Mouse (Mus musculus) B cell, adult 2 months (primary cell): Measurements from ENCODE around the gene Hils1.
"Not testable (repeated sequence)": the region's sequence is repeated elsewhere in the genome, so short reads cannot be mapped to it uniquely, and the experiment has no call there.

Experiments
- DNase-seq, 2 experiments: peaks; one replicate each; pipeline ENCODE4 v3.0.0; 2022

The Hils1 gene

DNA sequence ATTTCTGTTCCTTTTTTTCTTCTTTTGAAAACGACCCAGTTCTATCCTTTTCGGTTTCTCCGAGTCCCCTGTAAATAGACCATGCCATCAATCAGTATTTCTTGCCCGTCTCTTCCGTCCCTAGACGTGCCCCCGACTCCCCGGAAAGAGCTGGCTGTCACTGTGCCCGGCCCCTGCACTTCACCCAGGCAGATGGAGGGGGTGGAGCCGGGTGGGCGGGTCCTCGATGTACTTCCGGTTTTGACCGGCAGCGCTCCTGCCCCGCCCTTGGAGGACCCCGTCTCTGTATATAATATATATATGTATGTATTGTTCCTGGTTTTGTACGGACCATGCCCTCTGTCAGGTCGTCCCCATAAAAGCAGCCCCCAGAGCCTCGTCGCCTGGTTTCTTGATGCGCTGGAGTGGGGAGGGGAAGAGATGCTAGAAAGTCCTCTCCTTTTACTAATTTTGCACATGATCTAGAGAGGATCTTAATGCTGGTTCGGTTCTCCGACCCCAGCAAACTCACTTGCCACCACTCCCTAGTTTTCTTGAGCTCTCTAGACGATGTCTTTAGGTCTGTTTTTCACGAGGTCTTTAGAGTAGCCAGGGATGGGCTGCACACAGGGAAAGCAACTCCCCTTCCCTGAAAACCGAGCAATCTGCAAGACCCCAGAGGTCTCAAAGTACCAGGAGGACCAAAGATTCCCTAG, 39.3 kb downstream of the Hils1 start:
- DNase-seq, result peak; percentile 81 to 83

DNA sequence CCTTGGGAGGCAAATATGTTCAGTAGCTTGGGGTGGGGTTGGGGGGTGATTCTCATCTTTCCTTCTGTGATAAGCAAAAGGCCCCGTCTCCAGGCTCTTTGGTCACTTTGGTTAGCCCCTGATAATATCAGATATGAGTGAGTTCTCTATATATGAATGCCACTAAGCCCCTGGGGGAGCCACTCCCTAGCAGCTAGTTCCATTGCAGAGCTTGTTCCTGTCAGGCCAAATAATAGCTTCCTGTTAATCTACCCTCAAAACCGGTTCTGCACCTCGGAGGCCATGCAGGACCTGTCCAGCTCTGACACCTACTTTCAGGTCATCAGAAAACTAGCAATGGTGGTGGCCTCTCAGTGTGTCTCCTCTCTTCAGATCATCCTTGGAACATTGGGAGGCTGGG, 40.0 kb downstream of the Hils1 start:
- DNase-seq, result no peak

DNA sequence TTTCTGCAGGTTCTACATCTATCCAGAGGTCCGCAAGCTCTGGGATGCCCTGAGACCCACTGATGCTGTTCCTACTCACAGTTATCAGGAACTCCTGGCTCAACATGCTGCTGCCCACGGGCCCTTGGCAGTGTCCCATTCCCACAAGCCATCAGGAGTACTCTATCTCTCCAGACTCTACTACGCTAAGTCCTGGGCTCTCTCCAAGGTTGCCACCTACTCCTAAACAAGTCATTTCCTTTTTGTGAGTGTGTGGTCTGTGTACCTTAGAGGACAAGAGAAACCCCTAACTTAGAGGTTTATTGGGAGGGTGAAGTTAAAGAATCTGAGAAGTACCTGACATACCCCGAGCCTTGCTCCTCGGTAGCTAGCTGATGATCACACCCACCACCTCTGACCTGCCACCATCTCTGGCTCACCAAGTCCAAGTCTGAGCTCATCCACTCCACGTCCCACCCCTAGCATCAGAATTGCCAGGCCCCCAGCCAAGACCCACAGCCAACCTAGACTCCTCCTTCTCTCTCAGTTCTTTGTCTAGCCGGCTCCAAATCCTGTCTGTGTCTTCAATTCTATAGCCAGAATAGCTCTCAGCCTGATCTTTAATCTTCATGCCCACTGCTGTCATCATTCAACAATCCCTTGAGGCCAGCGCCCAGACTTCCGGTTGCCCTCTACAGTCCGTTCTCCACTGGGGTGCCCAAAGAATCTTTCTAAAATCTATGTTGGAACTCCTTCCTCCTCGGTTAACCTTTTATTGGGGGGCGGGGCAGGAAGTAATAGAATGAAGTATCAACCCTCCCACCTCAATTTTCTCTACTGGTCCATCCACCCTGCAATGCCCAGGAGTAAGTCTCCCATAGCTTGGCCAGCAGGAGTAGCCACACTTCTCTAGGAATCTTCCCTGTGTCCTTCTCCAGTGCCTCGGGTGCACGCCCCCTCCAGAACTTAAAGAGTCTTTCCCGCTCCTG, 41.6 kb downstream of the Hils1 start:
- peak in 1 of 2 experiments; percentile 23 for DNase-seq

DNA sequence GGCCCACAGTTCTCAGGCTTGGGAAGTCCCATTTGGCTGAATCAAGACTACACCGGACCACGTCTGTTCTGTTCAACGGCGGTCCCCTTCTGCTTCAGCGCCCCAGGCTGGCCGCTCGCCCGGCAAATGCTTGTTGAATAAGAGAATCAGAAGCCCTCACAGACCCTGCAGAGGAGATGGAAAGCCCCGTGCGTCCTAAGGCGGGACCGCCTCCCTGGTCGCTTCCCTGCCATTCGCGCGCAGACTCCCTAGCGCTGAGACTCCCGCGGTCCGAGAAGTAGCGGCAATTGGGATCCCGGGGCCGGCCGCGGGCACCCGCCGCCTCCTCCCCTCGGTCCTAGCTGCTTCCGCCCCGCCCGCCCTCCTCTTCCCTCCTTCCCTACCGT, 42.2 kb downstream of the Hils1 start, which contains the start of gene Samd14:
TSS of gene Samd14 (plus strand) at position 251 of the 386 bp plus-strand sequence.
- peak; percentile 29 to 31 for DNase-seq

DNA sequence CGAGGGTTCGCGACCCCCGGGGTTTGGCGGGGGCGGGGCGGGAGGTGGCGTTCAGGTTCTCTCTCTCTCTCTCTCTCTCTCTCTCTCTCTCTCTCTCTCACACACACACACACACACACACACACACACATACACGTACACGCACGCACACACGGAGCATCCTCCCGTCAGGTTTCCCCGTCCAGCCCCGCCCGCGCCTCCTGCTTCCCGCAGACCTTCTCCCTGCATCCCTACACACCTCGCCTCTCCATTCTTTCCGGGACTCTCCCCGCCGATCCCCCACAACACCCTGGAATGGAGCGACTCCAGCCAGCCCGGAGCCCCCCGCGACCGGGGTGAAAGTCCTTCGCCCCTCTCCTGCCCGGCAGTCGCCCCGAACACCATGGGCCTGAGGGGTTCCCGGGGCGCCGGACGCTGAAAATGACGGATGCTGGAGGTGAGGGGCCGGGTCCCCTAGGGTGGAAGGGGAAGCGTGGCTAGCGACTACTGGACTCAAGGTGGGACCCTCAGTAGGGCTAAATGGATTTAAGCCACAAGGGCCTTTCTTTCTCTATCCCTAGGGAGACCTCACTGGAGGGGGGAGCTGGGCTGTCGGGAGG, 42.8 kb downstream of the Hils1 start:
- no peak for DNase-seq

DNA sequence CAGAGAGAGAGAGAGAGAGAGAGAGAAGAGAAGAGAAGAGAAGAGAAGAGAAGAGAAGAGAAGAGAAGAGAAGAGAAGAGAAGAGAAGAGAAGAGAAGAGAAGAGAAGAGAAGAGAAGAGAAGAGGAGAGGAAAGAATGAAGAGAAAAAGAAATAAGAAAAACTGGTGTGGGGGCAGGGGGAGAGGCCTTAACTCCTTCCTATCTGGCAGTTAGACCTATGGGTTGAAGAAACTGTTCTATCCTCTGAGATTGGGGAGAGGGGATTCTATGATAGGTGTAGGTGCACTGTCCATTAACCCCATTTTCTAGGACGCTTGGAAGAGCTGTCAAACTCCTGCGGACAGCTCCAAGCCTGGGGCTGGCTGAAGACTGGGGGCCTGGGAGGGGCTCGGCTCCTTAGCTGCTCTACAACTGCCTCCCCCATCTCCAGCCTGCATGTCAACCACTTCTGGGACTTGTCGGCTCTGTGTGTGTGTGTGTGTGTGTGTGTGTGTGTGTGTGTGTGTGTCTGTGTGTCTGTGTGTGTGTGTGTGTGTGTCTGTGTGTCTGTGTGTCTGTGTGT, 43.5 kb downstream of the Hils1 start:
- DNase-seq, result not testable (repeated sequence)

DNA sequence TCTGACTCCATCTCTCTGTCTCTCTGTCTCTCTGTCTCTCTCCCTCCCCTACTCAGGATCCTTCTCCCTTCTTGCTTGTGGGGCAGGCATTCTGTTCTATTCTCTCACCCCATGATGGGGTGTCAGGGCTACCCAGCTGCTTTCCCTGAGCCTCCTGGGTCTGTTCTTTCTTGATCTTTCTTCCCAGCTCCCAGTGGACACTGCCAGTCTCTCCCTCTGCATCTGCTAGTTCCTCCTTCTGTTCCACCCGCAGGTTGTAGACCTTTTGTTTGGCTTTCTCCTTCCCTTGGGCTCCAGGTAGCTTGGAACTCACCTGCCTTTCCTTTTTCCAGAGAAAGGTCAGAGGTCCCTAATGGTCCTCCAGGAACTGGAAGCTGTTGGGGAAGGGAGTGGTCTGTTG, 44.0 kb downstream of the Hils1 start:
- no peak for DNase-seq

DNA sequence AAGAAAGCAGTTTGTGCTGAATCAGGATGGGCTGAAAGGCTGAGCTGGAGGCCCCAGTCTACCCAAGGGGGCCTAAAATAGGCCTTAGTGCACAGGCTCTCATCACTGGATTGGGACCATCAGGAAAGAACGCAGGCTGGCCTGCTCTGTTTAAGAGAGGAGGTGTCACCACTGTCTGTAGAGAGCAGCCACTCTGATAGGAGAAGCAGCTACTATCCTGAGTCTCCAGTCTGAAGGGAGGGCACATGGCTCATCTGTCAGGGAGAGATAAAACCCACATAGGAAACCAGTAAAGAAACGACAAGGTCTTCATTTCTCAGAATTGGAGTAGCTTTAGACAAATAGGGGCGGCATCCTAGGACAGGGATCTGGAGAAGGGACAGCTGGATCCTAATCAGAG, 44.7 kb downstream of the Hils1 start:
- no peak for DNase-seq

DNA sequence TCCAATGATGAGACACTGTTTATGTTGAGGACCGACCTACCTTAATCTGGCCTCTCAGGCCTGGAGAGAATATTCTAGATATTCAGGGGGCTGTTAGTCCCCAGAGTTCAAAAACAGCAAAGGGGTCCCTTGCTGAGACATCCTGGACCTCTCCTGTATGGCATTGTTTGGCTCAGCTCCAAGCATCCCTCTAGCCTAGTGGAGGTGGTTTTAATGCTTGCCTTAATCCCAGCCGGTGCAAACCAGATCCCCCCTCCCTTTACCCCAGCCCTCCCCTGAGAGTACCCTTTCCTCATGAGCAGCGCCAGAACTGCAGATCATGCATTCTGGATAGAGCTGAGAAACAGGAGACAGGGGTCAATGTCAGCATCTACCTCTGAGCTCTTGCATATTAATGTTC, 45.1 kb downstream of the Hils1 start:
- no peak for DNase-seq

DNA sequence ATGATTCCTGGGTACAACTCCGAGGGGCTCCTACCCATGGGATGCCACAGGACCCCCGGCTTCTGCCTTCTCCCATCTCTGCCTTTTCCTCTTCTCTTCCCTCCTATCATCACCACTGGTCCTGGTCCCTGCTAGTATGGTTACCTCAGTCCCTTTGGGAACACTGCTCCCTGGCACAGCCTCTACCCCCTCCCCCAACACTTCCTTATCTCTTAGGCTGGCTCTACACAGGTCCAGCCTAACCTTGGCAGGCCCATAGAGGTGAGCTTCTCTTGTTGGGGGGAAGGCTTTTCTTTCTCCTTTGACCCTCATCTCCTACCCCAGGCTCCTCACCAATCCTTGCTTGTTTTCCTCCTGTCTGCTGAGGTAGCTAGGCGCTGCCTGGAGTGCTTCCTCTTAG, 48.1 kb downstream of the Hils1 start:
- no peak for DNase-seq
